Mouse (Mus musculus): ENCODE data around the gene Rabep2.
"Not testable (repeated sequence)": the region's sequence is repeated elsewhere in the genome, so short reads cannot be mapped to it uniquely, and the experiment has no call there.

Gene Rabep2

GRCm38 (mm10) chr7:126465246-126466030 lies 36.9 kb downstream of the Rabep2 start:
- no peak for DNase-seq

GRCm38 (mm10) chr7:126466116-126466515 lies 37.6 kb downstream of the Rabep2 start:
- no peak for DNase-seq

GRCm38 (mm10) chr7:126466707-126467106 lies 38.1 kb downstream of the Rabep2 start:
- DNase-seq: no peak

- no peak for DNase-seq
Measured at GRCm38 (mm10) chr7:126467271-126467670, 38.7 kb downstream of the Rabep2 start.

- DNase-seq: no peak
Measured at GRCm38 (mm10) chr7:126467834-126468627, 39.5 kb downstream of the Rabep2 start.

- no peak for DNase-seq
Measured at GRCm38 (mm10) chr7:126470077-126470476, 41.5 kb downstream of the Rabep2 start.

GRCm38 (mm10) chr7:126471361-126471760 lies 42.8 kb downstream of the Rabep2 start:
- DNase-seq: no peak

- DNase-seq: no peak
Measured at GRCm38 (mm10) chr7:126471853-126472252, 43.3 kb downstream of the Rabep2 start.

GRCm38 (mm10) chr7:126472306-126472705 lies 43.7 kb downstream of the Rabep2 start:
- DNase-seq: no peak

GRCm38 (mm10) chr7:126472713-126473112 lies 44.2 kb downstream of the Rabep2 start:
- DNase-seq: no peak

- no peak for DNase-seq
Measured at GRCm38 (mm10) chr7:126473470-126474086, 45.0 kb downstream of the Rabep2 start.

- DNase-seq: no peak
Measured at GRCm38 (mm10) chr7:126474486-126474955, 46.0 kb downstream of the Rabep2 start.

- peak; percentile 90 for DNase-seq
Measured at GRCm38 (mm10) chr7:126474993-126475581, 46.5 kb downstream of the Rabep2 start, which contains the start of gene Sh2b1. Sh2b1 (minus strand) TSS chr7:126475424.

GRCm38 (mm10) chr7:126481699-126482098 lies 53.1 kb downstream of the Rabep2 start:
- no peak for DNase-seq

- DNase-seq: peak; percentile 57
Measured at GRCm38 (mm10) chr7:126482392-126482871, 53.9 kb downstream of the Rabep2 start.

GRCm38 (mm10) chr7:126487052-126487483 lies 58.5 kb downstream of the Rabep2 start, which contains the start of gene Tufm:
Tufm (plus strand) TSS chr7:126487361.
- DNase-seq: peak; percentile 98

- DNase-seq: not testable (repeated sequence)
Measured at GRCm38 (mm10) chr7:126487617-126488385, 59.2 kb downstream of the Rabep2 start.

- DNase-seq: no peak
Measured at GRCm38 (mm10) chr7:126491005-126491404, 62.4 kb downstream of the Rabep2 start.

- DNase-seq: no peak
Measured at GRCm38 (mm10) chr7:126491973-126492372, 63.4 kb downstream of the Rabep2 start.

GRCm38 (mm10) chr7:126494120-126494519 lies 65.6 kb downstream of the Rabep2 start:
- DNase-seq: no peak

GRCm38 (mm10) chr7:126496475-126496874 lies 67.9 kb downstream of the Rabep2 start:
- DNase-seq: no peak

- no peak for DNase-seq
Measured at GRCm38 (mm10) chr7:126497966-126498365, 69.4 kb downstream of the Rabep2 start.

Data from right cerebral cortex, postnatal 25 days (tissue).